Mouse (Mus musculus) bone marrow macrophage, adult 2 months (primary cell): ENCODE data around the gene Gpatch2l. TPM values are rescaled to one million over a fixed set of nuclear protein-coding genes. Genes with fewer than 3 reads are reported as not detected.

Experiments used
- H3K27ac ChIP-seq: 2 replicates; pipeline ENCODE4 v1.5.1; 2012; ENCODE audit warnings: low read depth, low read length; ENCODE audit not compliant: insufficient read depth
- H3K4me1 ChIP-seq: 2 replicates; pipeline ENCODE4 v1.6.1; 2012; ENCODE audit warnings: low read length; ENCODE audit not compliant: control insufficient read depth, insufficient read depth
- H3K4me3 ChIP-seq: 2 replicates; pipeline ENCODE4 v1.5.1; 2012; ENCODE audit warnings: mild to moderate bottlenecking, low read length, moderate library complexity; ENCODE audit not compliant: insufficient read depth
- CTCF ChIP-seq: IDR thresholded peaks from 2 replicates; pipeline ENCODE4 v1.5.1; 2012; ENCODE audit warnings: low read depth, mild to moderate bottlenecking, low read length, moderate library complexity
- POLR2A ChIP-seq: IDR thresholded peaks from 2 replicates; pipeline ENCODE4 v1.6.1; 2012; ENCODE audit warnings: mild to moderate bottlenecking, low read depth, low read length, borderline replicate concordance
- polyA plus RNA-seq: library from polyadenylated mRNA; stranded (reverse); fragments of >200 nt; gene quantifications from 2 replicates; pipeline ENCODE4 v1.2.4, GENCODE M21; 2012; ENCODE audit not compliant: missing spikeins, insufficient read depth, insufficient read length

Gene Gpatch2l
- polyA plus RNA-seq, 1 experiment: 23.4 TPM

DNA sequence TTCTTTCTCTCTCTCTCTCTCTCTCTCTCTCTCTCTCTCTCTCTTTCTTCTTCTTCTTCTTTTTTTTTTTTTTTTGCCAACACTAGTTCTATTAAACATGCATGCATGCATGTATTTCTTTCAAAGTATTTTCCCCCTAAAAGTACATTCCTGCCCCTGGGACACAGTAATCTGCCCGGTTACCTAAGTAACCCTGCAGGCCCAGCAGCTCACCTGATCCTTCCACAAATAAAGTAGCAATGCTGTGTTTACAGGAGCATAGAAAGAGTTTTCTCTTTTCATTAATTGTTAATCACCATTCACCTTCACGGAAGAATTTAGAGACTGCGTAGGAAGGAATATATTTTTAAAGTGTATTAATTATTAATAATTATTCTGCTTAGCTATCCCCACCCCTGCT lies 34.1 kb downstream of the Gpatch2l start:
- no peaks in the 10 kb centered on the region for H3K4me1 ChIP-seq
- TF ChIP-seq POLR2A (no peak), CTCF (no peak)
- no peak overlapping the region for H3K4me3 ChIP-seq
- H3K27ac ChIP-seq: no peak overlapping the region

DNA sequence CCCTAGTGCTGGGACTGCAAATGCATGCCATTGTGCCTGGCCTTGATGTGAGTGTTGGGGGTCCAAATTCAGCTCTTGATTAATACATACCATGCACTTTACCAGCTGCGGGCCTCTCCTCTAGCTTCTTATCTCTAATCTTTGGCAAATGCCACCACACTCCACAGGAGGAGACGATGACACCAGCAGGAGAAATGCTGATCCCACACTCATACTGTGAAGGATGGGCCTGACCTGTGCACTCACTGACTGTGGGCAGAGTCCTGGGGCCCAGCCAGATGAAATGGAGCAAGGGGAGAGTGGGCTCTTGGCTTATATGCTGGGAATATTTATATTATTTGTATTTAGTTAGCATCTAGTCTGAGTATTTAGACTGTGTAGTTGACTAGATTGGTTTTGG lies 34.8 kb downstream of the Gpatch2l start:
- Histone ChIP-seq H3K4me3 (no peak overlapping the region), H3K27ac (no peak overlapping the region), H3K4me1 (no peaks in the 10 kb centered on the region)
- TF ChIP-seq CTCF: no peak
- TF ChIP-seq POLR2A: no peak

DNA sequence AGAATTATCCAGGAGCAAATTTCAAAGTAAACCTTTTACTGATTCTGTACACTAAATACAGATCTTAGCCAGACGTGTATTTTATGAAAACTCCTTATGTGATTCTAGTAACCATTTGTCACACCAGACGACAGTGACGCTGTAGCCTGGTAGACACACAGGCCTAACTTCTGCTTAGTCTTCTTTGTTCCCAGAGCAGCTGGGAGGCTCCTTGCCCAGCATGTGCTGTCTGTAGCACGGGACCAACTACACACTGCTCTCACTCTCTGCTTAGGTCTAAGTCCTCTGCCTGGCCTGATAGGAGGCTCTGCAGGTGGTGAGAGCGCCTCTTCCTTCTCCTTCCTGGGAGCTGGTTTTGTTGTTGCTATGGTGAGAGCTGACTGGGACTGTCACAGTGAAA lies 35.2 kb downstream of the Gpatch2l start:
- no peak for TF ChIP-seq CTCF
- no peak for TF ChIP-seq POLR2A
- Histone ChIP-seq H3K4me1 (no peaks in the 10 kb centered on the region), H3K27ac (no peak overlapping the region), H3K4me3 (no peak overlapping the region)

DNA sequence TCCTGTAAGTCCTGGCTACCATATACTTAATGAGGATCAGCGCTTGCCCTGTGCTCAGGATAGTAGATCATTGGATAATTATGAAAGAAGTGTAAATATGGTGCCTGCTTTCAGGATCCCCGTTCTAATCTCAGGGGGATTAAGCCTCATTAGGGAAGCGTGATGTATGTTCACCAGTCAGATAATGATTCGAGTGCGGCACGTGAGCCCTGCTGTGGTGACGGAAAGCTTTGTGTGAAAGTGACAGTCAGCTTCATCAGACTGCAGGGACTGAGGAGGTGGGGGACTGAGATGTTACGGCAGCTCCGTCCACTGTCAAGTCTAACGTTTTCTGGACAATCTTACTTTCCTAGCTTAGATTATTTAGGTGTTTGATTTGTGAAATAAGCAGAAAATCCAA lies 38.3 kb downstream of the Gpatch2l start:
- Histone ChIP-seq H3K27ac (no peak overlapping the region), H3K4me1 (no peaks in the 10 kb centered on the region), H3K4me3 (no peak overlapping the region)
- TF ChIP-seq CTCF (no peak), POLR2A (no peak)

DNA sequence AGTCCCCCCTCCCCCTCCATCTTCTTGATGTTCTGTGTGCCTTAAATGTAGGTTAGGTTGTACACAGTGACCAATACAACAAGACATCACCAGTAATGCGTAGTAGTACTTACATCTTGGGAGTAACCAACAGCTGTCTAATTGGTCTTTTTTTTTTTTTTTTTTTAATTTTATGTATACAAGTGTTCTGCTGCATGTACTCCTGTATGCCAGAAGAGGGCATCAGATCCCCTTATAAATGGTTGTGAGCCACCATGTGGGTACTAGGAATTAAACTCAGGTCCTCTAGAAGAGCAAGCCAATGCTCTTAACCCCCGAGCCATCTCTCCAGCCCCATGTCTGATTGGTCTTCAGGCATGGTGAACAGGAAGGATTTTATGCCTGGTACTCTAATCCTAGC lies 44.0 kb downstream of the Gpatch2l start:
- no peak overlapping the region for H3K4me3 ChIP-seq
- H3K27ac ChIP-seq: no peak overlapping the region
- no peaks in the 10 kb centered on the region for H3K4me1 ChIP-seq
- TF ChIP-seq POLR2A (no peak), CTCF (no peak)

DNA sequence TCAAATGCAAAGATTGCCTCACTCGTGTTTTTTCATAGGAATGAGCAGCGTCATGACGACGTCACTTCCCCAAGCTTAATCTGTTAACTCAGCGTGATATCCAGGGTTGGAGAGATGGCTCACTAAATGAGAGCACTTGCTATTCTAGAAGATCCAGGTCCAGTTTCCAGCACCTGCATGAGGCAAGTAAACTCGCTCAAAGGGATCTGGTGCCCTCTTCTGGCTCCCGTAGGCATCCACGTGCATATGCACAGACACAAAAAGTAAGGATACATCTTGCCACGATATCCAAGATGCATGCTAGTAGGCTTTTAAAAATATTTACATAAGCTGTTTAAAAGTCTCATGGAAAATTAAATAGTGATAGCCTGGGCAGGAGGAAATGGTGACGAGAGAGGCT lies 55.8 kb downstream of the Gpatch2l start:
- Histone ChIP-seq H3K4me1 (no peaks in the 10 kb centered on the region), H3K27ac (no peak overlapping the region), H3K4me3 (no peak overlapping the region)
- TF ChIP-seq CTCF: no peak
- TF ChIP-seq POLR2A: no peak

DNA sequence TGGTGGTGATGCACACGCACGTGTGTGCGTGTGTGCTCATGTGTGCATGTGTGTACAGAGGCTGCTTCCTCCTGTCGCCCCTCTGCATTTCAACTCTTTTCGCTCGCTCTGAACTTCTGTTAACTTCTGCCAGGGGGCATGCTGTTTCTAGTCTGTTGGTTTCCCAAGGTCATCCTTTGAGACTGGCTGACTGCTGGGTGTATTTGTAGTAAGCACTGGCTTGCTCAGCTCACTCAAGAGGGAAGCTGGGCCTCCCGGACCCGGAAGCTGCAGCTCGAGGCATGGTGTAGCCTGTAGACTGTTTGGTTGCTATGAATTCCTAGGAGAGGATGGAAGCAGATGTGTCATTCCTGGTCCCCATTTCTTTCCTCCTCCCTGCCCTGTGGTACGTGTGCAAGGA lies 61.3 kb downstream of the Gpatch2l start:
- no peaks in the 10 kb centered on the region for H3K4me1 ChIP-seq
- no peak for TF ChIP-seq POLR2A
- TF ChIP-seq CTCF: no peak
- no peak overlapping the region for H3K4me3 ChIP-seq
- no peak overlapping the region for H3K27ac ChIP-seq

DNA sequence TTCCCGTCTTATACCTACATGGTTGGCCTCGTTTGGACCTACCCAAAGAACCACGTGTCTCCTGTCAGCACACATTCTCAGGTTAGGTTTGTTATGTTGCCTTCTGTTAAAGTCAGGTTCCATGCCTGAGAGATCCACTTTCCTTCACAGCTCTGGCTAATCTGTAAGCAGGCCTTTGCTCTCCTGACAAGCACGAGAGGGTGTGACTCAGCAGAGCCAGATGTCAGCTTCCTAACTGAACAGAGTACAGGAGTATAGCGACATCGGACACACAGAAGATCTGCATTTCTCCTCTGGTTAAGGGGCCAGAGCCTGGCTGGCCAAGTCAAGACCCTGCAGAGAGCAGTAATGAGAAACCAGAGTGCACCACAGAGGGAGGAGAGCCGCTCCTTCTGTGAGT lies 63.4 kb downstream of the Gpatch2l start:
- Histone ChIP-seq H3K27ac (no peak overlapping the region), H3K4me3 (peak overlapping the region; percentile 49), H3K4me1 (no peaks in the 10 kb centered on the region)
- no peak for TF ChIP-seq CTCF
- TF ChIP-seq POLR2A: no peak

DNA sequence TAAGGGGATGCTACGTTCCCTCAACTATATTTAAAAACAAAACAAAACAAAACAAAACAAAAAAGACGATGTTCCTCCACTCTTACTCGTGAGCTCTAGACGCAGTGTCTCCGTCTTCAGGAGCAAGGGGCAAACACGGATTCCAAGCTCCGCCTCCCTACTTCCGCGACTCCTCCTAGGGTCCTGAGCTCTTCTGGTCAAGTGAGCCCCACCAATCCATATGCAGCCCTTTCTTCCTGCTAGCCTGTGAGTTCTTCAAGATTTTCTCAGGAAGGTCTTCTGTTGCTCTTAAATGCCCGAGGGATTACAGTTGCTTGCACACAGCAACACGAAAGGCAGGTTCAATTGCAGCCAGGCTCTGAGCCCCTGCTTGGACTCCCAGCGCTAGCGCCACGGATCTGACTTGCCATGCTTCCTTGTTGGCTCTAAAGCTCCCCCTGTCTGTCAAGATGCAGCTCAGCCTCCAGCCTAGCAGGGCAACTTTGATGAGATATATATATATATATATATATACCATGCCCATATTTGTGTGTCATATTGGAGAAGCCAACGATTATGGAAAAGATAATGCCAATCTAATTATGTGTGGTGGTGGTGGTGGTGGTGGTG lies 64.1 kb downstream of the Gpatch2l start:
- TF ChIP-seq POLR2A (no peak), CTCF (no peak)
- H3K27ac ChIP-seq: no peak overlapping the region
- H3K4me3 ChIP-seq: peak overlapping the region; percentile 49
- H3K4me1 ChIP-seq: no peaks in the 10 kb centered on the region

DNA sequence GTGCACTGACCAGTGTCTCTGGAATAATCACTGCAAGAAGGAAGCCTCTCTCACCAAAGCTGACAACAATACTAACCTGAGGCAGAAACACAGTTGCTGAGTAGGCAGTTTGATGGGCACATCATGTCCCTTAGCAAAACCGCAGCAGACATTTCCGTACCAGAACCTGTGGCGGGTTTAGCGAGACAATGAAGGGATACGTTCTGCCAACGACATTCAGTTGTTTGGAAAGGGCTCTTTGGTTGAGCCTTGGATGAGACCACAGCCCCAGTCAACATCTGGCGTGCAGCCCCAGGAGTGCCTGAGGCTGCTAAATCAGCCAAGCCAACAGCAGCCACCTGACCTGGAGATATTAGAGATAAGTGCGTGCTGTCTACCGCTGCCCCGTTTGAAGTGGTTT lies 67.8 kb downstream of the Gpatch2l start:
- Histone ChIP-seq H3K27ac (no peak overlapping the region), H3K4me3 (no peak overlapping the region), H3K4me1 (no peaks in the 10 kb centered on the region)
- TF ChIP-seq CTCF: no peak
- TF ChIP-seq POLR2A: no peak

DNA sequence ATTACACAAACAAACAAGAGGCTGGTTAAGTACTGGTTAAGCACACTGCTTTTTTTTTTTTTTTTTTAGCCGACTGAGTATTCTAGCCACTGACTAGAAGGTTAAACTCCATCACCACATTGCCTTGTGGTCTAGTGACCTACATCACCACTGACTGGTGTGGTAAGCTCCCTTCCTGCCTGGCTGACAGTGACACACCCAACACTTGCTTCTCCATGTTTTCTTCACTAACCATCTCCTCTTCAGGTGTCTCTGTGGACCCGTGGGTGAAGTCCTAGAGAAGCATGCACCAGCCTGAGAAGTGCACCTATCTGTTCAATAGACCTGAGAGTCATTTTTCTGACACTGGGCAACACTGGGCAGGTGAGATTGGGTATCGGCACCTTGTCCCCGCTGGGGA lies 68.2 kb downstream of the Gpatch2l start:
- TF ChIP-seq CTCF (no peak), POLR2A (no peak)
- Histone ChIP-seq H3K4me3 (no peak overlapping the region), H3K27ac (no peak overlapping the region), H3K4me1 (no peaks in the 10 kb centered on the region)
